Mouse (Mus musculus): ENCODE measurements at regions not wholly inside any gene's neighbourhood (a gene's known extent, or its start where the extent isn't known, plus 50 kb on each side); places are given as distances from the start of the nearest gene placed in this dataset.

DNA sequence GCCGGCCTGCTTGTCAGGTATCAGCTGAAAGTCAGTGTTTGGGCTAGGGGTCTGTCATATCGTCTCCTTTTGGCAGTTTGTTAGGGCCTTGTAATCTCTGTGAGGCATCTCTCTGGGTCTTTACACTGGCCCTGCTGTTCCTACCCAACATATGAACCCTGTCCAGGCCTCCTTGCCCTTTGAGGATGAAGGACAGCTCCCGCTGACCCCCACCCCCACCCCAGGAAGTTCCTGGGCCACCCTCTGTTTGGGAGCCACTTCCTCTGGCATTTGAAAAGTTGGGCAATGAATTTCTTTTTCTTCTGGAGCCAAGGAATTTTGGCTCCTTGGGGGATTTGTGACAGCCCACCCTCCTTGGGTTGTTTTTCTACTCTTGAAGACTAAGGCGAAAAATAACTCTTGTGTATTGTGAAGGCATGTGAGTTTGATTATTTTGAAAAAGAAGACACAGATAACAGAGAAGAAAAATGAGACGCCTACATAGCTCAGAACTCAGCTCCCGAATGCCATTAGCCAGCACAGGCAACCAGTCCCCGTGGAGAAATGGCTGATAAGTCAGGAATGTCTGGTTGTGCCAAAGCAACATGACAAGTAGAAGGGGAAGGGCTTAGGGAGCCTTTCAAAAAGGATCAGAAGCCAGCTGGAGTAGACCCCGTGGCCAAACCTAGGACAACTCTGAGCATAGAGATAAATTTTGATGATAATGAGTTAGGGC lies 249.5 kb downstream of the Gm49356 start:
- DNase-seq: no peak

DNA sequence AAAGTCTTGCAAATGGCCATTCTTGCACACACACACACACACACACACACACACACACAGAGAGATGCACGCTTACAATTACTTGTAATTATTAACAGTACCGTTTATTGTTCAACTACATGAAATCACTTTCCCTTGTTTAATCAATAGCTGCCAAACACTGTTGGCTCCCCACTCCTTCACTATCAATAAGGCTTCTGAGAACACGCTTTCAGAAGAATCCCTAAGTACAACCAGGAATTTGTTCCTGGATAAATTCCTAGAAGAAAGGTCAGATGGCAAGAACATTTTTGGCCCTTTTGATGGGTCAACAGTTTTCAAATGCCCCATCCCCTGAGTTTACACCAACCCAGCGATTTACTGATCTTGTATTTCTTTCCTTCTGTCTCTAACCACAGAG lies 252.5 kb downstream of the Gm49356 start:
- DNase-seq: no peak

DNA sequence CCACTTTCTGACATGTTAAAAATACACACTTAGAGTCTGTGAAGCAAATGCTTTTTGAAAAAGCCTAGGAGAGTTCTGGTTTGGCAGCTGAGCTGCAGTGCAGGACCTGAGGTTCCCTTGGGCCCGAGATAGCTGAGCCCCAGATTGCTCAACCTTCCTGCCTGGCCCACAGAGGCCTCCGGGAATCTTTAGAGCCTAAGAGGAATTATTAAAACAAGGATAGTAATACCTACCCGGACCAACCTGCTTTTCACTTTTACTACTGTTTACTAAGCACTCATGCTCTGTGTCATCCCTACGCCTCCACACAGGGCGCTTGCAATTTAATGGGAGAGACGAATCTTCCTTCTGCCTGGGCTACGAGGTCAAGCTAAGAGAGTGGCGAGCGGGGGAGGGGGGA lies 253.4 kb downstream of the Gm49356 start:
- no peak for DNase-seq

DNA sequence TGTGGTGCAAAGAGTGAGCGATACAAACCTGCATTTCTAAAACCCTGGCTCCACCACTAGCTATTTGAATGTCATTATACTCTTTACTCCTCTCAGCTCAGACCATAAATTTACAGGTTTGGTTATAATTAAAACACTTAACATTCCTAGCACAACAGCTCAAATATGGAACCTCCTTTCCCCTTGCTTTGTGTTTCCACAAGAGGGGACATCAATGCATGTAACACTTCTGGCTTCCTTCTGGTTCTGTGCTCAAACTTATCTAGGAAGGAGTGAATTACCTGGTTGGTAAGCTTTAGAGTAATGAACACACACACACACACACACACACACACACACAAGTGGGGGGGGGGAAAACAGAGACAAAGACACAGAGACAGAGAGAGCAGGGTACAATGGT lies 254.8 kb downstream of the Gm49356 start:
- DNase-seq: no peak

DNA sequence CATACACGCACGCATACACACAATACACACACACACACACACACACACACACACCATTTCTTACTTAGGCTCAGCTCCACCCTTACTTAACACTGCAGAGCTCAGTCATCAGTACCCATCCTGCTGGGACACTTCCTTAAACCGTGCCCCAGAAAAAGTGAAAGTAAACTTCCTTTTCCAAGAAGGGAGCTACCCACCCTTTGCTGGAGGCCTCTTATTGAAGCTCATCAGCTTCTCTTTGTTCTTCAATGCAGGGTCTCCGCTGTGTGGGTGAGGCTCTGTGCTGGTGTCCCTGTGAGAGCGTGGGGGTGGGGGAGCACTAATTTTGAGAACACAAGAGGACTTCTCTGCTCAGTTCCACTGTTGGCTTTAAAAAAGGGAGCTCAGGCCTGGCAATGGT lies 256.6 kb downstream of the Gm49356 start:
- DNase-seq: peak; percentile 55

DNA sequence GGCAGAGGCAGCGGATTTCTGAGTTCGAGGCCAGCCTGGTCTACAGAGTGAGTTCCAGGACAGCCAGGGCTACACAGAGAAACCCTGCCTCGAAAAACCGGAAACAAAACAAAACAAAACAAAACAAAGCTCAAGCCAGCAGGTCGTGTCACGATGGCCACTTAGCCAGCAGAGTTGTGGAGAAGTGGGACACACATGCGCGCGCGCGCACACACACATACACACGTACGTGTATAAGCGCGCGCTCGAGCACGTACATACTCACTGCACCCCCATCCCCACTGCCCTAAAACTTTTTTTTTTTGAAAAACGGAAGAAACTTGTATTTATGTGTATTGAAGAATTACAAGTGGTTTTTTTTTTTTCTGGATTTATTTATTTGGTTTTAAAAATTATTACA lies 257.0 kb downstream of the Gm49356 start:
- no peak for DNase-seq

DNA sequence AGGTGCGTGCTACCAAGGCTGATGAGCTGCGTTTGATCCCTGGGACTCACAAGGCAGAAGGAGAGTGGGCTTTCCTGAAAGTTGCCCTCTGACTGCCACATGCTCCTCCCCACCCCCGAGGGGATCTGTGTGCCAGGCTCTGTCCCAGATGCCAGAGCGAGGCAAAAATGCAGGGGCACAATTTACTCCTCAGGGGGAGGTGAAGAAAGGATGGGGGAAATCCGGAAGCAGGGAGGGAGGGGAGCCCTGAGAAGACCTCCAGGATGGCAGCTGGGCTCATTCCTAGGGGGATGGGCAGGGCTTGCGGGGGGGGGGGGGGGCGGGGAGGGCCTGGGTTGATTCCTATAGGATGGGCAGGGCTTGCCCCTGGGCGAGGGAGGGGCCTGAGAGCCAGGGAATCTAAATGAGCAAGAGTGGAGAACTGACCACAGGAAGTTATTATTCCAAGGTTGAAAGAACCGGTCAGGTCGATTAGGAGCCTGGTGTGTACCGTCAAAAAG lies 257.5 kb downstream of the Gm49356 start:
- no peak for DNase-seq

DNA sequence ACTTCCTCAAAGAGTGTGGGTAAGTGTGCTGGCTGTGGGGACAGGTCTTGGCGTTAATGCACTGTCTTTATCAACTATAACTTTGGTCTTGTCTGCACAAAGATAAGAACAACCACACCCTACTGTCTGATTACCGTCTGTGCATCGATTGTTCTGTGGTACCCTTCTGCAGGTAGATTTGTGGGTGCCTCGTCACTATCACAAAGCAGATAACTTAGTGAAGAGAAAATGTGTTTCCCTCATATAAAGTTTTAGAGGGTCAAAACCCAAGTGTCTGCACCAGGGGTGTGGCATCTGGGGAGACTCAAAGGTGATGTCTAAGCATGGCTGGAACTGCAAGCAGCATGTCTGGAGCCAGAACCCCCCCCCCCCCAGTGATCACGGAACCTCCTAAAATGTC lies 259.4 kb downstream of the Gm49356 start:
- DNase-seq: no peak

DNA sequence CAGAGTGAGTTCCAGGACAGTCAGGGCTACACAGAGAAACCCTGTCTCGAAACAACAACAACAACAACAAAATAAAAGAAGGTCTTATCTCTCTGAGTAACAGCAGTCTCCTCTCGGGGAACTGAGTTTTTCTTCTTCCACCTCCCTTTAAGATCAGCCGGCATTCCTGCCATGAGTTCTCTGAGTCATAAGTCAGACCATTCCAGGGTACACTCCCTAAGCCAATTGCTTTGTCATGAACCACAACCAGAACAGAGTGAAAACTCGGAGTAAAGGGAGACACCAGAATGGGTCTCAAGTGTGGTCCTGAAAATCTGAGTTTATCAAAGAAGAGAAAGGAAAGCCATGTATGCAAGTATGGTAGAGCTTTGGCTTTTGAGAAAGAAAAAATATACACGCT lies 262.4 kb downstream of the Gm49356 start:
- DNase-seq: no peak

DNA sequence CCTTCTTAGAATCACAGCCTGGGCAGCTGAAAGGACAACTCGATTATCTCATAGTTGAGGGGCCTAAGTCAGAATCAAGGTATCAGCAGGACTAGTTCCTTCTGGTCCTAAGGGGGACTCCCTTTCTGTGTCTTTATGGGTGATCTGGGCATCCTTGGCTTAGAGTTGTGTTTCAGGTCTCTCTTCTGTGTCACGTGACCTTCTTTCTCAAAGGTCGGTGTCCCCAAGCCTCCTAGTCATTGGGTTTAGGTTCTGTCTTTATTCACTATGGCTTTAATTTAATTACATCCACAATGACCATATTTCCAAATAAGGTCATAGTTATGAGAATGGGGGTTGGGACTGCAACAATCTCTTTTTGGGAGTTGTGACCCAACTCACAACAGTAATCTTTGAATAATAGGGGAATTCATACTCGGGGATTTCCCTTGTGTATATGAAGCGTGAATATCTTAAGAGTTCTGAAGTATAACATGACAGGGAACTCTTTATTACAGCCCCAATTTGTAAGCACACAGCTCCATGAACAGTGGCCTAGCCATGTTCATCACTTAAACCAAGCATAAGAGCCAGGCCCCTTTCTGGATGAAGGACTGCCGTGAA lies 263.8 kb downstream of the Gm49356 start:
- DNase-seq: no peak

DNA sequence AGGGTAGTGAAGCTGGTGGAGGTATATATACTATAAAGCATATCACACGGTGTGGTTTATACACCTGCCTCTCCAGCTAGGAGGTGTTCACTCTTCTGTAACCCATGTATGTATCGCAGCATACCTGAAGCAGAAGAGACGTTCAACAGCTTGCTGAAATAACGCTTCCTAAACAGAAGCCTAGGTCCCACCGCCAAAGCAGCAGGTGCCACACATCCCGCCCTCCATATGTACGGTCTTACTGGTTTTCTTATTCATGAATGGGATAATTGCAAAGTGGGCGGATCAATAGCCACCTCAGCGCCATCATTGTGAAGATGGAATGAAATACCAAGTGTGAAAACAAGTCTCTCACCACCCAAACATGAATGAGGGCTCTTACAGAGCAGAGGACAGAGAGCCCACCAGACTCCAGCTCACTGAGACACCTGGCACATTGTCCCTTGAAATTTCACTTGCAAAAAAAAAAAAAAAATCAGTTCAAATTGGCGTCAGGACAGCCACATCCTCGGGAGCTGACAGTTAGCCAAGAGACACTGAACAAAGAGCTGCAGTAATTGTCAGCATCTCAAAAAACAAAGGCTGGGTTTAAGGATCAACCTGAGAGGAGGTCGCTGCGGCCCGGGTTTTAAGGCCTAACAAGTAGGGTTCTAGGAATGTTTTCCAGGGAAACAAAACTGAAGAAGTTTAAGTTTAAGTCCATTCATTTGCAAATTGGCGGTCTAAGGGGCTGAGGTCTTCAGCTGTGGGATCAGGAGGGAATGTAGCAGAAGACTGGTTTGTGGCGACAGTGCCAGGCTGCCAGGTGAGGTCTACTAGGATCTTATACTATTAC lies 264.5 kb downstream of the Gm49356 start:
- no peak for DNase-seq

DNA sequence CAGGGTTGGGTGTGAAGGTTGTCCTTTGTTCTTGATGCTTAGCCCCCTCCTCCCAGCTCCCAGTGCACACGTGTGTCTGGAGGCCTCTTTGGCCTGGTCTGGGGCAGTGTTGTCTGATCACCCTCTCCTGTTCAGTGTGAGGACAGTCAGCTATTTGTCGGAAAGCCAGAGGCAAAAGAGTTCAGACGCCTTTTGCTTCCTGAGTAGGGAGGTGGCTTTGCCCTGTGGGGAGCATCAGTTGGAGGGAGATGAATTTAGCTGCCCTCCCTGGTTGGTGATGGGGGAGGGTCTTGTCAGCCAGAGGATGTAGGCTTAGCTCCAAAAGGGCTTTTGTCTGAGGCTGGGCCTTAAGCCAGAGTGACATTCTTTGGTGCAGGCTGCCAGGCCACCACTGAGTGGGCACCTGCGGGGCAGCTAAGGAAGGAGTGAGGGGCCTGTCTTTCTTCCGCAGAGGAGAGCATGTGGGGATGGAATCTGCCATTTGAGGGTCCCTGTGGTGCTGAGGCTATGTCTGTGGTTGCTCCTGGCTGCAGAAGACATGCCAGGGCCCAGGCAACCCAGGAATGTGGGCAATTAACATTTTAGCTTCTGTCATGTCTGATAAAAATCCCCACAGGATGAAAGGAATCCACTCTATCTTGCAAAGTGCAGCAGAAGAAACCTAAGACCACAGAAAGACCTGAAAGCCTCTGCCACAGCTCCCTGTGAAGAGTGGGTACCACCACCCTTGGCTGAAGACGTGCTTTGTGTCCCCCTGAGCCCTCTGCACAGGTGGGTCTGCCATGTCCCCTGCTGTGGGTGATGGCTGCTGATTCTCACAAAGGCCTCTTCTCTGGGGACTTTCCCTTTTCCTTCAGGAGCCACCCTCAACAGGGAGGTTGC lies 265.6 kb downstream of the Gm49356 start:
- no peak for DNase-seq

DNA sequence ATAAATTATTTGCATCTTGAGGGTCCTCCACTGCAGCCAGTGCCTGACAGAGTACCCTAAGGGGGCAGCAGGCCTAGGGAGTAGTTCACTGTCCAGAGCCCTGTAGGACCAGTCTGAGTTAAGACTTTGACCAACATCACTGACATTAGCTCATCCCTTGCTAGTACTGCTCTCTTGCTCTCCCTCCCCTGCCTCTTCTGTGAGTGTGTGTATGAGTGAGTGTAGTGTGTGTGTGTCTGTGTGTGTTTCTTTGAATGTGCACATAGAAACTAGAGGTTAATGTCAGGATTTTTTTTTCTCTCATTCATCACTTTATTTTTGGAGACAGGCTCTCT lies 266.2 kb downstream of the Gm49356 start:
- DNase-seq: no peak

DNA sequence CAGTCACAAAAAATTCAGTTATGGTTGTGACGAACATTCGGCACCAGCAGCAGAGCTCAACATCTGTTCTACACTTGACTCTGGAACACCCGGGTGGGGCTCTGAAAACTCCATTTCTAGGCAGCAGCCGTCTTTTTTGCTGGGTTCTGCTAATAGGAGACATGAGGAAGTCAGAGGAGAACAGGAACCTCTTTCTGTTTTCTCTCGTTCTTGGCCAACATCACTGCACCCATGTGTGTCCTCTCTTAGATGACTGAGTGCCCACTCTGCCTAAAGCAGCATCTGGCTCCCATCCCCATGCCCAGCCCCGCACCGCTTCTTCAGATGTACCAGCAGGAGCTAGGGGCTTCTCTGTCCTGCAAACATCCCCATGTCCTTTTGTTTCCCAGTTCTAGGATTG lies 267.2 kb downstream of the Gm49356 start:
- no peak for DNase-seq

DNA sequence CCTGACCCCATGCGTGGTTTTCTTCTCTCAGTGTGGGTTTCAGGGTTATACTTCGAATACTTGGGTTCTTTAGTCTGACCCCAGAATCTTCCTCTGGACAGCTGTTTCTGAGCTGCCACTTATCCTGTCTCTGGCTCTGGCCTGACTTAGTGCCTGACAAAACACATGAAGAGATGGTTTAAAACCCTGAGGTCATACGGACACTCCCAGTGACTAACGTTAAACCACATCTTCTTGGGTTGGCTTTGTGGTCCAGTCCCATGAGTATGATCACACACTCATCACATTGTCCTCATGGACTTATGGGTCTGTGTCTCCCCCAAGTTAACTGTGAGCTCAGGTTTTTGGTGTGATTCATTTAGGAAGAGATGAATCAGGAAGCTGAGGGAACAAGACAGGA lies 269.7 kb downstream of the Gm49356 start:
- no peak for DNase-seq

DNA sequence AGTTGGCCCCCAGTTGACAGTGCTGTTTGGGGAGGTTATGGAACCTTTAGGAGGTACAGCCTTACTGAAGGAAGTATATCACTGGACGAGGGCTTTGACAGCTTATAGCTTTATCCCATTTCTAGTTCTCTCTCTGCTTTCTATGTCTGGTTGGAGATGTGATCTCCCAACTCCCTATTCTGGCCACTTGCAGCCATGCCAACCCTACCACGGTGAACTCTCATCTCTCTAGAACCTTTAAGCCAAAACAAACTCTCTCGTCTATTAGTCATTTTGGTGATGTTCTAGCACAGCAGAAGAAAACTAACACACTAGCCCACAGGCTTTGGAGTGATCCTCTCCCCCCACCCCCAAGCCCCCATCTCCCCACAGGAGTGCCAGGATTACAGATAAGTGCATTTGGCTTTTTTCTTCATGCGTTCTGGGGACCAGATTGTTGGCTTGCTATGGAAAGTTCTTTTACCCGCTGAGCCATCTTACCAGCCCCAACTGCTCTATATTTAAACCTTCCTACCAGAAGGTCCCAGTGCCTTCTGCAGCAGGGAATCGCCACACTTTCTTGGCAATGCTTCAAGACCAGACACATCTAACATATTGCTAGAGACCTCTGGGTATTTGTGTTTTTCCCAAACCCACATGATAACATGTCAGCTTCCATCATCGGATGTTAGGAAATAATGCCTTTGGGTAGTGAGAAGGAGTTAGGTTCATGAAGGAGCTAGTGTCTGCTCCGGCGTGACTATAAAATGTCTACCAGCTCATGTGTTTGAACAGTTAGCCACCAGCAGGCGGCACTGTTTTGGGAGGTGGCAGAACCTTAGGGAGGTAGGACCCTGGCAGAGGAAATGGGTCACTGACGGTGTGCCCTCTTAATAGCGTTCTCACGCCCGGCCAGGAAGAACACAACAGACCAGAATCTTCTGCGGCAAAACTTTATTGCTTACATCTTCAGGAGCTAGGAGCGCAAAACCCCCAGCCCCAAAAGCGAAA lies 272.1 kb downstream of the Gm49356 start:
- DNase-seq: no peak

DNA sequence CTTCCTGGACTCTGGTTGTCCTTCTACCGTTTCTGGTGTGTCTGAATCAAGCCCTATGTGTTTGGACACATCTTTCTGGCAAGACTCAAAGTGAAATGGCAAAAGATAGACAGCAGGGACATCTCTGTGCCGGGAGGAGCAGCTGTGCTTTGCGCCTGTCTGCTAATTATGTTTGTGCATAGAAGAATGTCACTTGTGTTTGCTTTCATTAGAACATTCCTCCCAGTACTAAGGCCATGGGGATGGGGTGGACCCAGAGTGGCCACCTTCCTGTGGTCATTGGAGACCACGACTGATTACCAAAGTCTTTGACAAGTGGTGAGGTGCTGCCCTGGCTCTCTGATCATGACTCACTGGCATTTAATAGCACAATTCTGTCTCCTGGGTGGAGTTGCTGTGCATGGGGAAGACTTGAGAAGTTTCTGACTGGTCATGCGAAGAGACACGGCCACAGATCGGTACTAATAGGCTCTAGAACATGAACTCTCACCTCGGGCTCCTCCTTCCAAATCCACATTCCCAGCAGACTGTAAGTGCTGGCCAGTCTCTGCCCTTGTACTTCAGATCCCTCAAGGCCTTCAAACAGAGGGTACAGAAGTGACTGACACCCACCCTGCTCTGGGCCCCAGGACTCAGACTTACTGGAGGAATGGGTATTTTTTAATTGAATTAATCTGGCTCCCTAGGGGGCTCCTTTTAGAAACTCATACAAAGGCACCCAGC lies 279.0 kb downstream of the Gm49356 start:
- DNase-seq: no peak

DNA sequence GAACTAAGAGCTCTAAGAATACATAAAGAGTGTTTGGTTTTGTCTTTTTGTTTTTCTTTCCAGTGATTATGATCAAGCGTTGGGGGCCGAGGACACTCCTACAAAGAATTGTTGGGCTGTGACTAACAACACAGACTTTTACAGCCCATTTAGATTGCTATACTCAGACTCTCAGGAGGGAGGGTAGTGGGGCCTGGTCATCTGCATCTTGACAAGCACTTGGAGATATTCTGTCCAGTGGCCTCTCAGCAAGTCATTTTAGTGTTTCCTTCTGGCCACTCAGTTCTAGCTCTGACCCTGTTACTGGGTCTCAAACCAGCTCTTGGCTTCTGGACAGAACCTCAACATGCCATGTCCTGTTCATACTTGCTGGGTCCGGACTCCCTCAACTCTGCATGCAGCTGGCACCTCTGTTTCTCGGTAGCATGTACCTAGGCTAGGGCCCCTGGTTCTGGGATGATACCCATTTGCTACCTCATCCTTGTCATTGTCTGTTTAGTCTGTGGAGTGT lies 279.6 kb downstream of the Gm49356 start:
- DNase-seq: no peak

DNA sequence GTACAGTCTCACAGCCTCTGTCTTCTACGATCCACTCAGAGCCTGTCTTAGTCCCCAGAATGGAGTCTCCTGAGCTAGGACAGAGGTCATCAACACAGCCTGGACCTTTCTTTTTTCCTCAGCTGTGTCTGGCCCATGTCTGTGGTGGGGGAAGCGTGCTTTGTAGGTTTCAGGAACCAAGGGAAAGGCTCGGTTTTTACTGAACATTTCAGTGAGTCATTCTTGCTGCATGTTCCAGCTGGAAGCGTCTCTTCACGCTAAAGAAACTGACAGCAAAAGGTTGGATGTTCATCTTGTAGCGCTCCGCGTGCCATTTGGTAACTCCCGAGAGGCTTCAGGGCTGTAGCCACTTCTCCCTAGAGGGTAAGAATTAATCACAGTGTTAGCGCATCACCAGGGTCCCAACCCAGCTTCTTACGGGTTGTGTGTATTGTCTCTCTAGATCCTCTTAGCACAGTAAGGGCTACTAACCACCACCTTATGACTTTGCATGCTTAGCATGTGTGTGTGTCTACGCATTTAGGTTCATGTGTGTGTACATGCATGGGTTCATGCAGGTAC lies 280.2 kb downstream of the Gm49356 start:
- no peak for DNase-seq

DNA sequence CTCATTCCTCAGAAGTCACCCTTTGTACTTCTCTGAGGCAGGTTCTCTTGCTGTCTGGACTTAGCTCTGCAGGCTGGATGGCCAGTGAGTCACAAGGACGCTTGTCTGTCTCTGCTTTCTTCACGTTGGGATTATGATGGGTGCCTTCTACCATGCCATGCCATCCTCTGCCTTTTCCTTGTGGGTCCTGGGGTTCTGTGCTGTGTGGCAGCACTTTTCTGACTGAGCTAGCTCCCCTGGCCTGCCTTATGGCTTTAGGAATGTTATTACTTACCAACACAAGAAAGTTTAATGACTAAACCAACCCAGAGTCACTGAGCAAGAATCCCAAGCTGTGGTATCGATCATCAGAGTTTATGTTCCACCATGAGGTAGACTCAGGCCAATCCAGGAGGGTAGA lies 280.7 kb downstream of the Gm49356 start:
- DNase-seq: no peak

DNA sequence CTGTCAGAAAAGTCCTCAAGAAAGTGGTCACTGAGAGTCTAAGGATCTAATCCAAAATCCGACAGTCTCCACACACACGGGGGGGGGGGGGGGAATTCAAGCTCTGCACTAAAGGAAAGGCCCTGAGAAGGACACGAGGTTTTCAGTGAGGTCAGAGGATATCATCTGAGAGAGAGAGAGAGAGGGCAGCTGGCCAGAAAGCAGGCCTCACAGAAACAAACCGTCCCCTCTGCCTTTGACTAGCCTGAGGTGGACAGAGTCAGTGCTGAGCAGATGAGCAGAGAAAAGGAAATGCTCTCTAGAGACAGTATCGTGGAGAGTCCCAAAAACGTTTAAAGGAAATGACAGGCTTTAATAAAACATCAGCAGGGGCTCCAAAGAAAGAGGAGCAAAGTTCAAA lies 282.0 kb downstream of the Gm49356 start:
- no peak for DNase-seq

All from thymus, postnatal 14 days (tissue).